Mouse (Mus musculus) midbrain, embryonic 14.5 days (tissue): ENCODE measurements around the gene Dpf3. TPM values are rescaled to one million over a fixed set of nuclear protein-coding genes. Genes with fewer than 3 reads are reported as not detected.

Experiments
- ATAC-seq: fragments of 200-750 bp; cut with Nextera tagmentation; 2 replicates; pipeline ENCODE4 v1.8.0; 2017; ENCODE audit warnings: moderate number of reproducible peaks, moderate library complexity; ENCODE audit not compliant: low FRiP score, low TSS enrichment
- DNase-seq: peaks from one replicate; pipeline ENCODE4 v3.0.0-alpha.2; 2015
- H3K27ac ChIP-seq: fragments of 300-500 bp; sonication (generic); replicated peaks from 2 replicates; pipeline ENCODE4 v1.5.1; 2014; ENCODE audit warnings: mild to moderate bottlenecking, low read depth, low read length, moderate library complexity
- H3K27me3 ChIP-seq: fragments of 300-500 bp; sonication (generic); 2 replicates; pipeline ENCODE4 v1.6.1; 2014; ENCODE audit warnings: low read length, control low read depth, mixed read lengths; ENCODE audit not compliant: control insufficient read depth, insufficient read depth
- H3K36me3 ChIP-seq: fragments of 300-500 bp; sonication (generic); 2 replicates; pipeline ENCODE4 v1.6.1; 2014; ENCODE audit warnings: low read length, control low read depth; ENCODE audit not compliant: control insufficient read depth, insufficient read depth
- H3K4me1 ChIP-seq: fragments of 300-500 bp; sonication (generic); 2 replicates; pipeline ENCODE4 v1.6.1; 2014; ENCODE audit warnings: mild to moderate bottlenecking, antibody characterized with exemption, low read length, control low read depth; ENCODE audit not compliant: control insufficient read depth, insufficient read depth
- H3K4me2 ChIP-seq: fragments of 300-500 bp; sonication (generic); 2 replicates; pipeline ENCODE4 v1.6.1; 2014; ENCODE audit warnings: mild to moderate bottlenecking, low read length, moderate library complexity
- H3K4me3 ChIP-seq: fragments of 300-500 bp; sonication (generic); replicated peaks from 2 replicates; pipeline ENCODE4 v1.5.1; 2014; ENCODE audit warnings: low read depth, low read length
- H3K9ac ChIP-seq: fragments of 300-500 bp; sonication (generic); replicated peaks from 2 replicates; pipeline ENCODE4 v1.6.1; 2014; ENCODE audit warnings: mild to moderate bottlenecking, low read length, moderate library complexity
- H3K9me3 ChIP-seq: fragments of 300-500 bp; sonication (generic); 2 replicates; pipeline ENCODE4 v1.6.1; 2016; ENCODE audit warnings: low read length, control low read depth, mixed read lengths; ENCODE audit not compliant: control insufficient read depth
- WGBS: fragments of 180-500 bp; shearing (Covaris S2); extraction: QIAGEN DNeasy Blood & Tissue Kit; methylation state at CpG from one replicate; pipeline ENCODE4 v1.1.7; 2014; 5-methylcytosine and 5-hydroxymethylcytosine counted together
- polyA plus RNA-seq: library from polyadenylated mRNA; unstranded; fragments of >200 nt; fragmentation: Nextera tagmentation; extraction: Ambion mirVana; gene quantifications from 2 replicates; pipeline ENCODE4 v1.2.1, GENCODE M21; 2014

Gene Dpf3
- polyA plus RNA-seq, 1 experiment from 2014 or later: 30.1 TPM

- DNase-seq (no peak), ATAC-seq (no peak)
- H3K9me3 ChIP-seq: no peaks in the 10 kb centered on the region
- peak overlapping the region; percentile 33; the same call in 1 of the 2 replicates for H3K27ac ChIP-seq
- peaks cover 6% of the 10 kb centered on the region; the same call in 1 of the 2 replicates for H3K4me1 ChIP-seq
- no peak overlapping the region for H3K9ac ChIP-seq
- 58% methylated on average over 17 of the region's 17 CpGs for WGBS
- no peak overlapping the region for H3K4me3 ChIP-seq
- no peaks in the 10 kb centered on the region for H3K36me3 ChIP-seq
- no peaks in the 10 kb centered on the region for H3K27me3 ChIP-seq
- no peak overlapping the region for H3K4me2 ChIP-seq
Measured at GRCm38 (mm10) chr12:83286496-83287492, 200.7 kb downstream of the Dpf3 start.

- H3K36me3 ChIP-seq: no peaks in the 10 kb centered on the region
- H3K4me1 ChIP-seq: peaks cover 8% of the 10 kb centered on the region
- H3K4me3 ChIP-seq: no peak overlapping the region
- WGBS: 87% methylated on average over 6 of the region's 6 CpGs
- H3K9me3 ChIP-seq: no peaks in the 10 kb centered on the region
- no peak overlapping the region for H3K9ac ChIP-seq
- ATAC-seq: no peak
- no peaks in the 10 kb centered on the region for H3K27me3 ChIP-seq
- H3K4me2 ChIP-seq: no peak overlapping the region
- no peak overlapping the region for H3K27ac ChIP-seq
- DNase-seq: no peak
Measured at GRCm38 (mm10) chr12:83283591-83284320, 203.8 kb downstream of the Dpf3 start.

GRCm38 (mm10) chr12:83277537-83278441, 209.7 kb downstream of the Dpf3 start:
- Histone ChIP-seq H3K4me3 (no peak overlapping the region), H3K9ac (no peak overlapping the region), H3K4me2 (no peak overlapping the region), H3K27ac (peak overlapping the region; percentile 75), H3K4me1 (peaks cover 19% of the 10 kb centered on the region), H3K36me3 (no peaks in the 10 kb centered on the region), H3K9me3 (no peaks in the 10 kb centered on the region), H3K27me3 (no peaks in the 10 kb centered on the region)
- ATAC-seq: peak; percentile 34; the same call in 1 of the 2 replicates
- DNase-seq: peak; percentile 83
- WGBS: 44% methylated on average over 11 of the region's 11 CpGs

GRCm38 (mm10) chr12:83271215-83271614, 216.3 kb downstream of the Dpf3 start:
- Histone ChIP-seq H3K4me1 (no peaks in the 10 kb centered on the region), H3K27me3 (no peaks in the 10 kb centered on the region), H3K27ac (no peak overlapping the region), H3K36me3 (no peaks in the 10 kb centered on the region), H3K4me3 (no peak overlapping the region), H3K9ac (no peak overlapping the region), H3K9me3 (no peaks in the 10 kb centered on the region), H3K4me2 (no peak overlapping the region)
- no peak for ATAC-seq
- no peak for DNase-seq
- 85% methylated on average over 3 of the region's 3 CpGs for WGBS

- Histone ChIP-seq H3K4me2 (no peak overlapping the region), H3K9me3 (no peaks in the 10 kb centered on the region), H3K36me3 (no peaks in the 10 kb centered on the region), H3K4me3 (no peak overlapping the region), H3K4me1 (no peaks in the 10 kb centered on the region), H3K27me3 (no peaks in the 10 kb centered on the region), H3K27ac (0 out of 2 replicates have a peak overlapping the region, but pooled peaks have one; percentile 14), H3K9ac (no peak overlapping the region)
- 75% methylated on average over 11 of the region's 11 CpGs for WGBS
- DNase-seq (peak; percentile 64), ATAC-seq (no peak)
Measured at GRCm38 (mm10) chr12:83268504-83268922, 219.0 kb downstream of the Dpf3 start.

- Histone ChIP-seq H3K9ac (no peak overlapping the region), H3K36me3 (no peaks in the 10 kb centered on the region), H3K4me3 (no peak overlapping the region), H3K4me1 (no peaks in the 10 kb centered on the region), H3K4me2 (no peak overlapping the region), H3K27me3 (no peaks in the 10 kb centered on the region), H3K27ac (no peak overlapping the region), H3K9me3 (no peaks in the 10 kb centered on the region)
- DNase-seq (no peak), ATAC-seq (no peak)
- 83% methylated on average over 2 of the region's 2 CpGs for WGBS
Measured at GRCm38 (mm10) chr12:83260540-83260939, 227.0 kb downstream of the Dpf3 start.

- Histone ChIP-seq H3K27ac (no peak overlapping the region), H3K9me3 (no peaks in the 10 kb centered on the region), H3K27me3 (no peaks in the 10 kb centered on the region), H3K4me3 (no peak overlapping the region), H3K4me1 (no peaks in the 10 kb centered on the region), H3K9ac (no peak overlapping the region), H3K36me3 (no peaks in the 10 kb centered on the region), H3K4me2 (no peak overlapping the region)
- ATAC-seq: no peak
- 88% methylated on average over 4 of the region's 4 CpGs for WGBS
- DNase-seq: no peak
Measured at GRCm38 (mm10) chr12:83254399-83254798, 233.1 kb downstream of the Dpf3 start.

GRCm38 (mm10) chr12:83249066-83249465, 238.4 kb downstream of the Dpf3 start:
- H3K4me2 ChIP-seq: no peak overlapping the region
- no peaks in the 10 kb centered on the region for H3K36me3 ChIP-seq
- no peak overlapping the region for H3K27ac ChIP-seq
- WGBS: 86% methylated on average over 3 of the region's 3 CpGs
- no peak for ATAC-seq
- no peak overlapping the region for H3K4me3 ChIP-seq
- H3K9ac ChIP-seq: no peak overlapping the region
- no peak for DNase-seq
- H3K9me3 ChIP-seq: no peaks in the 10 kb centered on the region
- H3K27me3 ChIP-seq: no peaks in the 10 kb centered on the region
- H3K4me1 ChIP-seq: no peaks in the 10 kb centered on the region
